Mouse (Mus musculus): ENCODE measurements around the gene Slc45a1. TPM values are rescaled to one million over a fixed set of nuclear protein-coding genes. Genes with fewer than 3 reads are reported as not detected.
A peak's percentile ranks its signal among the peaks of the same experiment; 100 is the strongest.

Slc45a1 gene
- total RNA-seq, 2 experiments from 2014 or later: not detected

DNA sequence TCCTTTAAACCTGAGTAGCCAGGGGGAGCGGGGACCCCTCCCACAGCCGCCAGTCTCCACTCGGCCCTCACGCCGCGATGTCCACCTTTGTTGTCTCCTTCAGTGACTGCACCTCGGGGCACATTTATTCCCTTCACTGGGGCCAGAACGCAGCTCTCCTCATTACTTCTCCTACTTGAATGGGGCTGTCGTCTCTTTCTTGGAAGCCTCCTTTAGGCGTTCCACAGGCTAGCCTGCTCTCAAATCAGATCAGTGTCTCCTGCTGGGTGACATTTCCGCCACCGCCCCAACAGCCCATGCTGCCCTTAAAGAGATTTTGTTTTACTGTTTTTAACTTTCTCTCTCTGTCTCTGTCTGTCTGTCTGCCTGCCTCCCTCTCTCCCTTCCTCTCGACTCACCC lies 9.9 kb upstream of the Slc45a1 start:
- no peak for ATAC-seq (replicated peaks; ENCODE audit: poor library complexity)

DNA sequence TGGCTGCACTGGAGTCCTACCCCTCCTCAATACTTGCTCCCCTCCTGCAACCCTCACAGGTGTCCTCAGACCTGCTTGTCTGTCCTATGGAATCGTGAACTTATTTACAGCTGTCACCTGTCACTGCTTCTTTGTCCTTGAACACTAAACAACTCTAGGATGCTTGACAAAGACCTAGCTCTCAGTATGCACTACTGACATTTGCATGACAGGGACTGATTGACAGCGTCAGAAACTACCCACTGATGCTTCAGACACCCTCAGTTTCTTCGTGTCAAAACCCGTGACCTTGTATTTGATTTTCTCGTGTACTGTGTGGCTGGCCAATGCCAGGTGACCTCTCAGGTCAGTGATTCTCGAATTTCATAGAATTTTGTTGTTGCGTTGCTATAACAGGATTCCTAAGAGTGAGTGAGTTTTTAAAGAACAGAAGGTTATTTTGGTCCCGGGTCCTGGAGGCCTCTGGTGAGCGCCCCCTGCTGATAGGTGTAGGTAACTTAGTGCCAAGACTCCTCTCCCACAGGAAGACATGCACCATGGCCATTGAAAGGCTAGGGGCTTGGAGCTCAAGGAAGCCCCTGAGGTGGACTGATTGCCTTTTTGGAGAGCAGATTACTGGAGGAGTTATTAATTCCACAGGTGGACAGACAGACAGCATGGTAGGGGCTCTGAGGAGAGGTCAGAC lies 8.1 kb upstream of the Slc45a1 start:
- no peak; the same call in 1 of the 2 replicates for ATAC-seq (replicated peaks; ENCODE audit: poor library complexity)

DNA sequence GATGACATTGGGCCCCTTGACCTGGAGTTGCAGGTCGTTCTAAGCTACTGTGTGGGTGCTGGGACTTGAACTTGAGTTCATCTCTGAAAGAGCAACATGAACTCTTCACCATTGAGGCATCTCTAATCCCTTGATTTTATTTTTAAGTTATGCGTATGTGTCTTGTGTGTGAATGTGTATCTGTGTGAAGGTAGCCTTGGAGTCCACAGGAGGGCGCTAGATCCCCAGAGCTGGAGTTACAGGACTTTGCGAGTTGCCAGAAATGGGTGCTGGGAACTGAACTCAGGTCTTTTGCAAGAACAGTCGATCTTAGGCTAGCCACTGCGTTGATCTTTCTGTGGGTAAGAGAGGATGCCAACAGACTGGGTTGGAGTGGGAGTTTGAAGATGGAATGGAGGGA lies 4.5 kb upstream of the Slc45a1 start:
- no peak for ATAC-seq (replicated peaks; ENCODE audit: poor library complexity)

DNA sequence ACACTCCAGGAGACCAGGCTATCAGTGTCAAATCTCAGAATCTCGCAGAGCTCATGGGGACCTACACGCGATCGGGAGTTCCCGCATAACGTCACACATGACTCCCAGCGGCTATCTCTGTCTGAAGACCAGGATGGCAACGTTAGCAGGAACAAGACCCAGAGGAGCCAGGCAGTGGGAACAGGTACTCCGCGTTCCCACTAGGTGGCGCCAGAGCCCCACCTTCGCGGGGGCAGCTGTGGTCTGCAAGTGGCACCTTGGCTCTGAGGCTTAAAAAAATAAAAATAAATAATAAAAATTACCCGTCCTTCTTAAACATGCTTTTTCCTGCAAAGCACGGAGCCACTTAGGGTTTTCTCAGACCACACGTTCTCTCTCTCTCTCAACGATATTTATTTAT lies 4.0 kb upstream of the Slc45a1 start:
- ATAC-seq (replicated peaks; ENCODE audit: poor library complexity): peak; percentile 89

DNA sequence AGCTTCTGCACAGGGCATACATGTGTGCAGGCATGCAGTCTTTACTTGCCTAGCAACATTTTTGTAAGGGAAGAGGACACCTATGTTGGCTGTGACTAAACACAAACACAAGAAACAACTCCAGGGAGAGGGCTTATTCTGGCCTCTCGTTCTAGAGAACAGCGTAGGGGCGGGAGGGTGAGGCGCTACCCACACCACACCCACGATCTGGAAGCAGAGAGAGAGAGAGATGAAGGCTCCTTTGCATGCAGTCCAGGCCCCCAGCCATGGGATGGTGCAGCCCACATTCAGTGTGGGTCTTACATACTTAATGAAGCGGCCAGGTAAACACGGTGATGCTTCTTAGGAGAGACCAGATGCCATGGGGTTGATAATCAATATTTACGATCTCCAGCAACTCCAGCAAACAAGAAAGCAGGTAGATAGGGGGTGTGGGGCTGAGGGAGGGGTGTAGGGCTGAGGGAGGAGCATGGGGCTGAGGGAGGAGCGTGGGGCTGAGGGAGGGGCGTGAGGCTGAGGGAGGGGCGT lies 1.2 kb upstream of the Slc45a1 start:
- no peak; the same call in 1 of the 2 replicates for ATAC-seq (replicated peaks; ENCODE audit: poor library complexity)

DNA sequence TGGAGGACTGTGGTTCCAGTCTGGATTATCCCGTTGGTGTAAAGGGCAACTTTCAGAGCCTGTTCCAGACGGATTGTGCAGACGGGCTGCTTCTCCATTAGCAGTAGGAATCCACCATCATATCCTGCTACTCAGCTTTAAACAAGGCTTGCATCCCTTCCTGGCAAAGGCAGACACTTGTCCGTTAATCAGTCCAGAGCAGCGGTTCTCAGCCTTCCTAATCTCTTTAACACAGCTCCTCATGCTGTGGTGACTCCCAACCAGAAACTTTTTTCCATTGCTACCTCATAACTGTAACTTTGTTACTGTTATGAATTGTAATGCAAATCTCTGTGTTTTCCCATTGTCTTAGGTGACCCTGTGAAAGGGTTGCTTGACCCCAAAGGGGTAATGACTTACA lies 2.6 kb downstream of the Slc45a1 start:
- peak; percentile 88 for ATAC-seq (replicated peaks; ENCODE audit: poor library complexity)

DNA sequence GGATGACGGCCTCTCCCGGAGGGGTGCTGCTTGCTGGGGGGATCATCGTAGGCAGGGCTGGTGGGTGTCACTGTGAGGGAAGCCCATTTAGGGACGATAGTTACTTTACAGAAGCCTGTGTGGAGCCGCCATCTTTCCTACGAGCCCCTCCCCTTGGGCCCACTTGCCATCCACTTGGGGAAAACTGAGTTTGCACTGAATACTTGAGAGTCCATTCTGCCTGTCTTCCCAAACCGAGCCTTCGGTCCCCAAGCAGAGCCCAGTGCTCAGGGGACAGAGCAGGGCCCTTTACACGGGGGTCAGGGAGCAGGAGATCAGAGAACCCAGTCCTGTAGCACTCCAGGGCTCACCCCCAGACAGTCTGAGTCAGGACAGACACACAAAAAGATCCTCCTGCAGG lies 7.7 kb downstream of the Slc45a1 start:
- ATAC-seq (replicated peaks; ENCODE audit: poor library complexity): no peak

DNA sequence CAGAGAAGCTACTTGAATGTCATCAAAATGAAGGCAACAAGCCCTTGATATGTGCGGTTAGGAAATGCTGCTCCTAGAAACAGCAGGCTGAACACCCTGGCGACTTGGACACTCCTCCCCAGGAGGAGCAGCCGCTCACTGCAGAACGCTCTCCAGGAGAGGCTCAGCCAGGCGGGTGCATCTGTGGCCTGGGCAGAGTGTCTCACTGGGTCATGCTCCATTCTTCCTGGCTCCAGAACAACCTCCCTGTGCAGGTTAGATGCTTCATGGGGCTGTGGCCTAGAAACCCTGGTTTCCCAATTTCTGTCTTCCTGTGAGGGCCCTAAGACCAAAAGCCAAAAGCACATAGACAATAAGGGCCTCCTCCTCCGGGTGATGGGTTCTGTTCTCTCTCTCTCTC lies 15.3 kb downstream of the Slc45a1 start:
- no peak for ATAC-seq (replicated peaks; ENCODE audit: poor library complexity)

DNA sequence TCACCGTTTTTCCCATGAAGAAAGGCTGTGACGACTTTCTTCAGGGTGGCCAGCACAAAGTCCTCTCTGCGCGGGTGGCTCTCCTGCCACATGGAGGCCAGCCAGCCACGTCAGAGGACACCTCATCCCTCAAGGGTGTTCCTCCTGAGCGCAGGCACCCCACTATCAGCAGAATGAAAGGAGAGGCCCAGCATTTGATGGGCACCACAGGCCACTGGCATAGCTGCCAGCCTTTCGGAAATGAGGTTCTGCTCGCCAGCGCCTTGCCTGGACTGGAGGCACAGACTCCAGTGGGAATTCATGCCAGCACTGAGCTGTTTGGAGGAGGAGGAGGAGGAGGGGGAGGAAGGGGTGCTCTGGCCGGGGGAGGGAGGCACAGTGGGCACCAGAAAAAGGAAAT lies 16.4 kb downstream of the Slc45a1 start:
- ATAC-seq (replicated peaks; ENCODE audit: poor library complexity): no peak

DNA sequence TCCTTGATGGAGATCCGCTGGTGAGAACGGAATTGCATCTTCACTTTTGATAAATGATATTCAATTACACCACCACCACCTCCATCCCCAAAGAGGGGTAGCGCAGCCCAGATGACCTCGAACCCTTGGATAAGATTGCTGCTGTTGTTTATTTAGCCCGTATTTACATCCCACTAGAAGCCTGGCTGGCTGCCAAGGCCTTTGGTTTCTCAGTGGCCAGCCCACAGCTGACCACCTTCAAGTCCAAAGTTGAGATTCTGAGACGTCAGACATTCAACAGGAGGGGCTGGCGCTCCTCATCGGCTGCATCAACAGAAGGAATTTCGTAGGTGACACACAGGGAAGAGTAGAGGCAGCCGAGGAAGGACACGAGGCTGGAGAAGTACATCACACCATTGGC lies 22.7 kb downstream of the Slc45a1 start:
- ATAC-seq (replicated peaks; ENCODE audit: poor library complexity): no peak

DNA sequence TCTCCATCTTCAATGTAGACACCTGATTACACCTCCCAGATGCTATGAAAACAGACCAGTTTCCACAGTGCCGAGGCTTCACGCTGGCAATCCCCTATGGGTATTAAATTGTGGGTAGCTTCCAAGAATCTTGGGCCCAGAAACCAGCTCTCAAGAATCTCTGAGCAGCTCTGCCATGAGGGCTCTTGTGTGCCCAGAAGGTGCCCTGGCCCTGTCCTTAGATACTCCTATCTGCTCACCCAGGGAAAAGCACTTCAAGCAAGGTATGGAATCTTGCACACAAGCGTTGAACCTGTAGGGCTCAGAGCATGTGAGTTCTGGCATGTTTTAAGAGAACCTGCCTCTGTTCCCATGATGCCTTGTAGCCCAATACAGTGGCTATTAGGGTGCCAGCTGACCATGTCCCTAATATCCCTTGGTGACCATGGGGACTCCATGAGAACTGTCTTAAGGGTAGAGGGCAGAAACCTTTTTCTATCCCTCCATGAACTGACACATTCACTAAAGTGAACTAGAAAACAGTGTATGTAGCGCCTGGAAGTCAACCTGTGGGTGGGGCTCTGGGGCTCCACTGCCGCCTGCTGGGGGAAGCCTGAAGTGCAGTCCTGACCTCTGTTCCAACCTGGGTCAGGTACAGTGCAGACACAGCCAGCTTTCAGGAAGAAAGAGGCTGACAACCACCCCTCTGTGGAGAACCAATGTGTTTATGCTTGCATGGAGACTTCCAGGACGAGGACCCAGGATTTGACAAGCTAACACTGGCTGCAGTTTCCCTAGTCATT lies 25.8 kb downstream of the Slc45a1 start:
- ATAC-seq (replicated peaks; ENCODE audit: poor library complexity): peak; percentile 90

DNA sequence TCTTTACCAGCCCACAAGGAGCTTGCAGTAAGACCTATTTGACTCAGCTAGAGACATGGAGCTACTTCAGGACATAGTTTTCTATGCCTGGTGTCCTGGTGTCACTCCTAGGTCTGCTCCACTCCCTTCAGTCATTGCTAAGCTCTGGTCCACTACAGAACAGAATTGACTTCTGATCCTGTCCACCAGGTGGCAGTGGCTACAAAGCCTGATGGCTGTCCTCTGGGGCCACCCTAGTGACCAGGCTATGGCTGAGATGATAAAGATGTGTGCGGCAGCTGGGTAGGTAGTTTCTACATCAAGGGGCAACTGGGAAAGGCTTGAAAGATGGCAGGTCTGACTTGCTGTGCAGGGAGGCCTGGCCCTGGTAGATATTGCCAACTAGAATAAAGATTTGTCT lies 26.5 kb downstream of the Slc45a1 start:
- peak; percentile 73 for ATAC-seq (replicated peaks; ENCODE audit: poor library complexity)

DNA sequence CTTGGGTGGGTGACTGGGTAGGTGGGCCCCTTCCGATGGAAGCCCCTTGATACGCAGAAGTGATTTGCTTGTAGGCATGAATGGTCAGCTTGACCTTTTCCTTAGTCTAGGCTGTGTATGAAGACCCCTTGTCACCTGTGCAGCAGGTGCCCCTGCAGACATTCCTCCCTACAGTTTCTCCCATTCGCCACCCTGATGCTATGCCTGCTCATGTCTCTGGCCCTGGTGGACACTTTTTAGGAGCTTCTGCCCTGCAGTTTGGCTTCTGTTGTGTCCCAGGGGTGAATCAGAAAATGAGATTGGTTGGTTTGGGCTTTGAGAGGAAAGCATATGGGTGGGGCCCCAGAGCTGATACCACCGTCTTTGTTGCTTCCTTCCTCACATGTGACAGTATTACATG lies 27.0 kb downstream of the Slc45a1 start:
- no peak for ATAC-seq (replicated peaks; ENCODE audit: poor library complexity)

DNA sequence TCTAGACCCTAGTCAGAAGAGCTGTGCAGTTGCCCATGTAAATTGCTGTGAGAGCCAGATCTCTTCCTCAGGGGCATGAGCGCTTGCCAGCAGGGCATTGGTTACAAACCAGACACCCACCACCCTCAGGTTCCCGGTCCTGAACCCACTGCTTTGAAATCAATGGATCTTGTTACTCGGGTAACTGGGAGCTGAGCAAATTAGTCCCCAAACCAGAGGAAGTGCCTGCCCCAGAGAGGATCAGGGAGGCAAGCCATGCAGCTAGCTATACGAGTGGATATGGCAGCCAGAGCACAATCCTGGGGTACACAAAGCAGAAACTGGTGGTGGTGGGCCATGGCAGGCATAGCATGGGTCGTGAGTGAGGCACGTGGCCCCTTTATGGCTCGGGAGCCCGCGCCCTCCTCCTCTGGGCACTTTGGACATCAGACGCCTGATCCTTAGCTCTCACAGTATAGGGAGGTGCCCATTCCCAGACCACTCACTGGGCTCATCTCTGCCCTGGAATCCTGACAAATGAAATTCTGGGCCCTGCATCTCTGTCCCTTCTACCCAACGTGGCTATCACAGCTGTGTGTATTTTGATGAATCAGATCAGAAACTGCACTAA lies 27.7 kb downstream of the Slc45a1 start:
- no peak for ATAC-seq (replicated peaks; ENCODE audit: poor library complexity)

DNA sequence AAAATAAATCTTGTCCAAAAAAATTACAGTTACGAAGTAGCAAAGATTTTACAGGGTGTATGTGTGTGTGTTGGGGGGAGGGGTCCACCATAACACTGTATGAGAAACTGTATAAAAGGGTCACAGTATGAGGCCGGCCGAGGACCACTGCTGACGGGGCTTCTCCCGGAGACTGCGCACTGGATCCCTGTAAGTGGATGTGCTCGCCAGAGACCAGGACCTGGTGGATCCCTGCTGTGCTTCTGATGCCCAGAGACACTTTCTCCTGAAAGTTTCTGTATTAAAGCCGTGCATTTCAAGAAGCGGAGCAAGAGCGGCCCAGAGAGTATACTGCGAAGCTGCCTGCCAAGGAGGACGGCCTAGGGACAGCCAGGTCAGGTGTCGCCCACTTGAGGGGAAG lies 29.3 kb downstream of the Slc45a1 start:
- ATAC-seq (replicated peaks; ENCODE audit: poor library complexity): no peak

DNA sequence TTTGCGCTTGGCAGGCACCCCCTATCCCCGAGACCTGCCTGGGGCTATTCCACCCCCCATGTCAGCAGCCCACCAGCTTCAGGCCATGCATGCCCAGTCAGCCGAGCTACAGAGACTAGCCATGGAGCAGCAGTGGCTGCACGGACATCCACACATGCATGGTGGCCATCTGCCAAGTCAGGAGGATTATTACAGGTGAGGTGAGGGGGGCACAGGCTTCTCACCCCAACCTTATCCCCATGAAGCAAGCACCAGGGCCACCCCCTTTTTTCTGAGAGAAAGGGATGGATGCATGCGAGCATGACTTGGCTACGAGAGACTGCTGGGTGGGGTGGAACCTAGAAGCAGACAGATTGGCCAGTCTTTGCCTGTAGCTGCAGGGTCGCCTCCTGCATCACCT lies 33.0 kb downstream of the Slc45a1 start:
- ATAC-seq (replicated peaks; ENCODE audit: poor library complexity): no peak

DNA sequence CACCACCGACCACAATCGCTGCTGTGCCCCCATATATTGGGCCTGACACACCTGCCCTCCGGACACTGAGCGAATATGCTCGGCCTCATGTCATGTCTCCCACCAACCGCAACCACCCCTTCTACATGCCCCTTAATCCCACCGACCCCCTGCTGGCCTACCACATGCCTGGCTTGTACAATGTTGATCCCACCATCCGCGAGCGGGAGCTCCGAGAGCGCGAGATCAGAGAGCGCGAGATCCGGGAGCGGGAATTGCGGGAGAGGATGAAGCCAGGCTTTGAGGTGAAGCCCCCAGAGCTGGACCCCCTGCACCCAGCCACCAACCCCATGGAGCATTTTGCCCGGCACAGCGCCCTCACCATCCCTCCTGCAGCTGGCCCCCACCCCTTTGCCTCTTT lies 35.1 kb downstream of the Slc45a1 start:
- ATAC-seq (replicated peaks; ENCODE audit: poor library complexity): no peak

DNA sequence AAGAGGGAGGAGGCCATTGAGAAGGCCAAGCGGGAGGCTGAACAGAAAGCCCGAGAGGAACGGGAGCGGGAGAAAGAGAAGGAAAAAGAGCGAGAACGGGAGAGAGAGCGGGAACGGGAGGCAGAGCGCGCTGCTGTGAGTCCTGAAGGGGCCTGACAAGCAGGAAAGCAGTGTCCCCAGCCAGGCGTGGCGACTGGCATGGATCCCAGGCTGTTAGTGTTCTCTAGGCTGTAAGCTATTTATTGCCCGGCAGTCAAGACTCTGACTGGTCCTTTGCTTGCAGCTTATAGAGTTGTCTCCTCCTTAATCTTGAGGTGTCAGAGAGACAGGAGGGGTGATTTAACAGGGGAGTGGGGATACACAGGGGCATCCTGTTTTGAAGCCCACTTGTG lies 35.9 kb downstream of the Slc45a1 start:
- ATAC-seq (replicated peaks; ENCODE audit: poor library complexity): no peak

DNA sequence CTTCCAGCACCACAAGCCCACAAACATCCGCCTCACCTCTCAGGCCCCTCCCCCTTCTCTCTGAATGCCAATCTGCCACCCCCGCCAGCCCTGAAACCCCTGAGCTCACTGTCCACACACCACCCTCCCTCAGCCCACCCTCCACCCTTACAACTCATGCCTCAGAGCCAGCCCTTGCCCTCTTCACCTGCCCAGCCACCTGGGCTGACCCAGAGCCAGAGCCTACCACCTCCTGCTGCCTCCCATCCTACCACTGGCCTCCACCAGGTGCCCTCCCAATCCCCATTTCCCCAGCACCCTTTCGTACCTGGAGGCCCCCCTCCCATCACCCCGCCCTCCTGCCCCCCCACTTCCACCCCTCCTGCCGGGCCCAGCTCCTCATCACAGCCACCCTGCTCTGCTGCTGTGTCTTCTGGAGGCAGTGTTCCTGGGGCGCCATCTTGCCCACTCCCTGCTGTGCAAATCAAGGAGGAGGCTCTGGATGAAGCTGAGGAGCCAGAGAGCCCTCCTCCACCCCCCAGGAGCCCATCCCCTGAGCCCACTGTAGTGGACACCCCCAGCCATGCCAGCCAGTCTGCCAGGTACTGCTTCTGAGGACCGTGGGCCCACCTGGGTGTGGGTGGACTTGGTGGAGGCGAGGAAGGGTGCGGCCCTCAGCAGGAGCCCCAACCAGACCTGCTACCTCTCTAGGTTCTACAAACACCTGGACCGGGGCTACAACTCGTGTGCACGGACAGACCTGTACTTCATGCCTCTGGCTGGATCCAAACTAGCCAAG lies 36.5 kb downstream of the Slc45a1 start:
- ATAC-seq (replicated peaks; ENCODE audit: poor library complexity): no peak

DNA sequence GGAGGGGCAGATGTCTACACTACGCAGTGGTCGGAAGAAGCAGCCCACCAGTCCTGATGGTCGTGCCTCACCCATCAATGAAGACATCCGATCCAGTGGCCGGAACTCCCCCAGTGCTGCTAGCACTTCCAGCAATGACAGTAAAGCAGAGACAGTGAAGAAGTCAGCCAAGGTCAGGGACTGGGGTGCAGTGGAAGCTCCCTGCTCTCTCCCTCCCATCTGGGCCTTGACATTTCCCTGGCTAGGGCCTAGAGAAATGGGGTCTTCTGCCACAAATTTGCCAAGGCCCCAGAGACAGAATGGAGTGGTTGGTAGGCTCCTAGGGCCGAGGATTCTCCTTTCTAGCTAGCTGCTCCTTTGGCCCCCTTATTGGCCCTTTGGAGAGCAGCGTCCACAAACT lies 38.3 kb downstream of the Slc45a1 start:
- no peak for ATAC-seq (replicated peaks; ENCODE audit: poor library complexity)

DNA sequence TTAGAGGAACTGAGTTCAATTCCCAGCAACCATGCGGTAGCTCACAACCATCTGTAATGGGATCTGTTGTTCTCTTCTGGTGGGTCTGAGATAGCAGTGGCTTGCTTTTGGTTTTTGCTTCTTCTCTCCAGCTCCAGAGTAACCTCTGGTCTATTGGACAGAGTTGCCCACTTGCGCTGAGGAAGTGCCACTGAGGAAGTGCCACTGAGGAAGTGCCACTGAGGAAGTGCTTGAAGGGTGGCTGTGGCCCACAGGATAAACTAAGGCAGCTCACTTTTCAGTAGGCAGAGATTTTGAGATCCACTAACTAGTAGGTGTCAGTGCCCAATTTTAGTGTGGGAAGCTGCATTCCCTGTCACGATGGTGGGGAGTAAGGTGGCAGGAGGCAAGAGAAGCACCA lies 43.3 kb downstream of the Slc45a1 start:
- no peak for ATAC-seq (replicated peaks; ENCODE audit: poor library complexity)
